Mouse (Mus musculus): ENCODE measurements at regions not wholly inside any gene's neighbourhood (a gene's known extent, or its start where the extent isn't known, plus 50 kb on each side); places are given as distances from the start of the nearest gene placed in this dataset.

DNA sequence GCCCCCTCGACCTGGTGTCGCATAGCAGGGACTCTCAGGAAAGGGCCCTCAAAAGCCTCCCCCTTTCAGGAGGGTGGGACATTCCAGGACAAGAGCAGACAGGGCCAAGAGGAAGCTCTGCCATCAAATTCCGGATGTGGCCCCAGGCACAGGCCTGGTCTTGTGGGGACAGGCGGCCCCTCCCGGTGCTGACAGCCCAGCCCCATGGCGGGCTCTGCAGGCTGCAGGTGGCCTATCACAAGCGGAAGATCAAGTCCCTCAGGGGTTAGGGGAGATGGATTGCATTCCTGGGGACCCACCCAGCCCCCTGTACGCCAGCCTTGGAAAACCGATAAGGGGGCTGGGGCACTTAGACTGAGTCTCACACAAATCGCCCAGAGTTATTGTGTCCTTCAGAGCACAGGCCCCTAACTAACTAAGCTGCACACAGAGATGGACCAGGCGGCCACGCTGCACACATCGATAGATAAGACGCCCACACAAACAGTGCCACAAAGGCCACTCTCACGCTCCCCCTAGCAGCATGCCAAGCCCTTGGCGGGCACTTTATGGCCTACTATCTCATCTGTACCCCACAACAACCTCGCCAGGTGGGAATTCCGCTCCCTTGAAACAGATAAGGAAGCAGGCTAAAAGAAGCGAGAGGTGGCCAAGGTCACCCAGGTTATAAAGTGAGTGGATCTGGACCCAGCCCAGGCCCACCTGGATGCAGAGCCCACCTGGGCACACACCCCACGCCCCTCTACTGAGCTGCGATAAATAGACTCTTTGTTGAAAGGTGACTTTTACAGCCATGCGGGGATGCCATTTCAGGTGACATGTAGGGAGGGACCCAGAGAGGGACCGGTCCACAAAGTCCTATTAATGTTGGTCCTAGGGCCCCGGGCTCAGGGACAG, 55.5 kb downstream of the Gm5294 start:
- no peak for DNase-seq

DNA sequence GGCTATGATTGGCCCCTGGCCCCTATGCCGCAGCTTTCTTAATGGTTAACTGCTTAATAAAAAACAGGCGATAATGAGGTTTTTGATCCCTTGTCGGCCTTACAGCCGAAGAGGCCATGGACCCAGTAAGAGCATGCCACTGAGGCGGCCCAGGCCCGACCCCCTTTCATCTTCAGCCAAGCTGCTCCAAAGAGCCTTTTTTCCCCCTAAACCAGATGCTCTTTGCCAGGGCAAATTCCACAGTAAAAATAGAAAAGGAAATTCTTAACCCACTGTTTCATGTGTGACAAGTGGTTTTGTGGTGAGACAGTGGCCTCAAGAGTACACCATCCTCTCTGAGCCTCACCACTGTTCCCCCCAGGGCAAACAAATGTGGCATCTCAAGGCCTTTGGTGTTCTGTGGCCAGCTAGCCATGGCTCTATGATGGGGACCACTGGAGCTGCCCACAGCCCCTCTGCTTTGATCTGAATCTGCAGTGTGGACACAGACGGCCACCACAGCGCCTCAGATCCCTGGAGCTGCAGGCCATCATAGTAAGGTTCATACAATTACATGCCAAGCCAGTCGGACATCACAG, 61.9 kb downstream of the Gm5294 start:
- DNase-seq, result no peak

DNA sequence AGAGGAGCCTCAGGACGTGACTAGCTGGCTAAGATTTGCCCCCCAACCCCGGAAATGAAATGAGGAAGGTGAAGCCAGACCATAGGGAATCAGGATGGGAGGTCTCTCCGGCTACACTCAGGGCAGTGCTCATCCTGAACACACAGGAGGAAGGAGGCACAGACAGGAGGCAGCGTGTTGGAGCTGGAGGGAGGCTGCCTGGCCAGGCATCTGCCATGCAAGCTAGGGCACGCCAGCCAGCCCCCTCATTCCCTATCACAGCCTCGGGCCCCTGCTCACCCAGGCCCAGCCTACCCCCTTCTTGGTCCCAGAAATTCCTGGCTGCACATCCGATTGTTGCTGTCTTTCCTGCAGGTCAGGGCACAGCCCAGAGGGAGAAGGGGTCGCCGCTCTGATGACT, 63.7 kb downstream of the Gm5294 start:
- DNase-seq, result no peak

DNA sequence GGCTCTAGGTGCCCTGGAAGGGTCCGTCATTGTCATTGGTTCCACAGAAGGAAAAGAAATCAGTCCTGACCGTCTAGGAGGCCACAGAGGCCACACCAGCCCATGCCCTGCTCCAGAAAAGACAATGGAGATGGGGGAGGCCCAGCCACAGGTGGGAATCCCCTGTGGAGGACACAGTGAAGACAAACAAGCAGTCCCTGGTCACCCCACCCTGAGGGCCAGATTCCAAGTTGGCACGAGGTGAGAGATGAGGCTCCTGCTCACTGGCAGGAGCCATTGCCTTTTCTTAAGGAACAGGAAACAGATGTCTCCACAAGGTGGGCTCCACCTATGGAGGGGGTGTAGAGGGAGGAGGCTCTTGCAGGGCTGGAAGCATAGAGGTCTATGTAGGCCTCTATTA, 66.0 kb downstream of the Gm5294 start:
- no peak for DNase-seq

DNA sequence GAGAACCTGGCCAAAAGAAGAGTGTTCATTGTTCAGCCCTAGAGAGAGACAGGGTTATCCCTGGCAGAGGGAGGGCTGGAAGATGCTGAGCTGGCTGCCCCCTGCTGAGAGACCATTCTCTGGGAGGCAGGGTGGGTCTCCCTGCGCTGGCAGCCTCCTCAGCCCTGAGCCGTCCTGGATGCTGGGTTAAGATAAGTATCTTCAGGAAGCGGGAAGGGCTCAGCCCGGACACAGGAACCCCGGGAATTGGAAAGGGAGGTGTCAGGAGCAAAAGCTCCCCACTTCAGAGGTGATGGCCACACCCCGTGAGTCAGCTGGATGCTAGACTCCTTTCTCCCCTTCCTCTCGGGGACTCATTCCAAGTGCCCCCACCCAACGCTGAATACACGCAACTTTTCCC, 68.9 kb downstream of the Gm5294 start:
- DNase-seq, result no peak

DNA sequence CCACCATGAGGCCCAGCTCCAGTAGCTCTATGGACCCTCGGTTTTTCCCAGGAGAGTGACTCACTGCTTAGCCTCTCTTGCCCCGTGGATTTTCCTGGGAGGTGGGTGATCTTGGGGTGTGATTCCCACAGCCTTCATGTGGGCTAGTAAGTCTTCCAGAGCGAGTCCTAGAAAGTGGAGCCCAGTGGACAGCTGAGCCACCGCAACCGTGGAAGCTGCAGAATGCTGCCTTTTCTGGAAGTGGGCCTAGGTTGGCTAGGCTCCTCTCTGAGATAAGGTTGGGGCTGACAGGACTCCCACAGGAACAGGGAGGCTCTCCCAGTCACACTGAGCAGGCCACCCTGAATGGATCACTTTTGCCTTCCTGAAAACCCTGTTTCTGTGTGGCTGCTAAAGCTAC, 69.9 kb downstream of the Gm5294 start:
- peak; percentile 75 for DNase-seq

DNA sequence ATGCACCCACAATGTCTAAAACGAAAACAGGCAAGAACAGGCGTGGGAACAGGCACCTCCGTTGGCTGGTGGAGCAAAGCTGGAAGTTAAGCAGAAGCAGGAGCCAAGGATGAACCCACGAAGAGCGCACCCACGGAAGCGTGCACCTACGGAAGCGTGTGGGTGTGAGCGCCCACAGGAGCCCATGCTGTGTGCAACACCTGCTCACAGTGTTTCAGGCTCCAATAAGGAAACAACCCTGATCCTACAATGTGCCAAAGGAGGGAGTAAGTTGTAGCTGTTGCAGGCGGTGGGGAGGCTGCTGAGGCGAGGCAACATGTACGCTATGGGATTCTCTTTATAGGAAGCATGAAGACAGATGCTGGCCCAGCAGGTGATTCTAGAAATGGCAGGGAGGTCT, 74.6 kb downstream of the Gm5294 start:
- DNase-seq, result no peak

DNA sequence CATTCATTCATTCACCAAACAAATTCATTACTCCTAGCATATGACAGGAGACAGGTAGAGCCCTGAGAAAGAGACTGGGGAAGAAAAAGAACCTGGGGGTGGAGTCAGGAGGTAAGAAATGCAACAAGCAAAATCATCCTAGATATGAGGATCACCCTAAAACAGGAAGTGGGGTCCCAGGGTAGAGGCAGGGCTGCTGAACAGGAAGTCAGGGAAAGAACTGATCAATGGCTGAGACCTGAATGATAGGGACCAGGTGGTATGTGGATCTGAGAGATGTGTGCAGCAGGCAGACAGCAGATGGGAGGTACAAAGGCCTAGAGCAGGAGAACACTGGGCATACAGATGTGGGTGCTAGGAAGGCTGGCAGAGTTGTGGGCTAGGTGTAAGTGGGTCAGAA, 77.4 kb downstream of the Gm5294 start:
- no peak for DNase-seq

DNA sequence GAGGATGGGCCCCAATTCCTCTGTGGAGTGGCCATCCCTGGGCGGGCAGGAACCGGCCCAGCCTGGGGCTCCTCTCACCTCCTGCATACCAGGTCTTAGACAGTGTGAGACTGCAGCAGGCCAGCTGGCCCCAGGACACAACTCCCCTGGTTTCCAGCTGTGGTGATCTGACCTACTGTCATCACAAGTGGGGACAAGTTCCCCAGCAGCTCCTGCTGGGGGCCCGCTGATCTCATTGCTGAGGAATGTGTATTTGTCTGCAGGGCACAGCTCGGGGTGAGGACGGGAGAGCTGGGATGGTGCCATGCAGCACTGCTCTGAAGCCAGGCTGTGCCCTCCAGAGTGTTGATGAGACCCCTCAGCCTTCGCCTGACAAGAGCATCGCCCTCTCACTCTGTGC, 78.6 kb downstream of the Gm5294 start:
- DNase-seq, result peak; percentile 73

DNA sequence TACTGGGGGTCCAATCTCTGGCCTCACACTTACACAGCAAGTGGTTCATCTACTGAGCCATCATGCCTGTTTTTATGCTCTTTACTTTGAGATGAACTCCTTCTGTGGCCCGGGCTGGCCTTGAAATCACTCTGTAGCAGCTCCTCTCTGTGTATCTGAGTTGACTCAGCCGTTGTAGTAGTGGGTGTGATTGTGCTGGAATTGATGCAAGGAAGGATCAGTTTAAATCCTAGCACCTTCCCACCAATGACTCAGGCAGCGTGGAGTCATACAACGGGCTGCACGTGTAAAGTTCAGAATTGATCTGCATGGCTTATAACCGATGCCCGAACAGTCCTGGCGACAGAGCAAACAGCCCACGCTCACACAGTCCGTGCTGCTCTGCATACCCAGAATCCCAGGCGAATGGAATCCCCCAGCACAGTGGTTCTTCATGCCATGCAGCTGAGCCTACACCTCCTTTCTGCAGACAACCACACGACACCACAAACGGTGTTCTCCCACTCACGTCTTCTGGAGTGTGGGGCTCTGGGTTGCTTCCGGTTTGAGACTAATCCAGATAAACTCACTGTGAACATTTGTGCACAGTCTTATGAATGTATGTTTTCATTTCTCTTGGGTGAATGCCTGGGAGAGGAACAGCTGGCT, 81.2 kb downstream of the Gm5294 start:
- DNase-seq, result no peak

DNA sequence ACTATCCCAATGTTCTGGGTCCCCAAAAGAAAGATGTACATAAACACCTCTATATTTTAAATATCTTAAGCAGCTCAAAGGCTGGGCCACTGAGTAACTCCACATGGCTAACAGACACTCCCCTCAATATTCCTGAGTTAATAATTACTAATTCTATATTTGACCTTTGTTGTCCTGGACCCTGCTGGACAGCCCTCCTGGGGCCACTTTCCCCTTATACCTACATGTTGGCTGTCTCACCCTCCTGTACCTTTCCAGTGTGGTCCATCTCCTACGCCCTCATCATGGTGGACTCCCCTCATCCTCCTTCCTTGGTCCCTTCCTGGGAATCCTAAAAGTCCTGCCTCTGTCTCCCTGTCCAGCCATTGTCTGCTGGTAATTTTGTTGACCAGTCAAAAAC, 82.4 kb downstream of the Gm5294 start:
- no peak for DNase-seq

DNA sequence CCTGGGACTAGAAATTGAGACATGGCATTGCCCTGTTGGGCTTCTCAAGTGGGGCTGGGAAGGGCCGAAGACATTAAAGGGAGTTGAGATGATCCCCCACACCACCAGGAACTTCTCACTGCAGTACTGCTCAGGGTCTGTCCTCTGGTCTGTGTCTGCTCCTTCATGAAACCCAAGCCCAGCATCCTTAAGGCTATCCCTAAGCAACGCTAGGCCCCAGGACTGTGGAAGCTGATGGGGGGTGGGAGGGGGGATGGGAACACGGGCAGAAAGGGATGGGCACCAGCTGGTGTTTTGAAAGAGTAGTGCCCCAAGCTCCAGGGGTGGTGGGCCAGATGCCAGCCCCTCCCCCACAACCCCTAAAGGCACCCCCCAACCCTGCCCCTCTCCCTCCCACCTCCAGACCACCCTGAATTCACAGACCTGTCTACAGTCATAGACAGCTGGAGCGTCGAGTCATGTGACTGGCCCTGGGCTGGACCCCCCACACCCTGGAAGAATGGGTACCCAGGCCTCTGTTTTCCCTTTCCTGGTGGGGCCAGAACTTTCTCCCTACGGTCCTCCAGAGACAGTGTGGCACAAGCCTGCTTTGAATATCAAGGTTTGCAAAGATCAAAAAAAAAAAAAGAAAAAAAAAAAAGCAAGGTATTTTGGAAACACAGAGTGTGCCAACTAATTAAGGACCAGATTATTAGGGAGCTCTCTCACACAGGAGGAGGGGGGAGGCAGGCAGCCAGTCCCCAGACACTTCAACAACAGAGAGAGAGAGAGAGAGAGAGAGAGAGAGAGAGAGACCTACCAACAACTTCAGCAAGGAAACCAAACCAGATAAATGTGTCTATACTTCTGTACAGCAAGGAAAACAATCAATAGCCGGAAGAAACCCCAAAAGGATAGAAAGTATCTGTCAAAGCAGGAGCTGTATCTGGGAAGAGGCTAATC, 85.1 kb downstream of the Pdgfa start:
- DNase-seq, result no peak

DNA sequence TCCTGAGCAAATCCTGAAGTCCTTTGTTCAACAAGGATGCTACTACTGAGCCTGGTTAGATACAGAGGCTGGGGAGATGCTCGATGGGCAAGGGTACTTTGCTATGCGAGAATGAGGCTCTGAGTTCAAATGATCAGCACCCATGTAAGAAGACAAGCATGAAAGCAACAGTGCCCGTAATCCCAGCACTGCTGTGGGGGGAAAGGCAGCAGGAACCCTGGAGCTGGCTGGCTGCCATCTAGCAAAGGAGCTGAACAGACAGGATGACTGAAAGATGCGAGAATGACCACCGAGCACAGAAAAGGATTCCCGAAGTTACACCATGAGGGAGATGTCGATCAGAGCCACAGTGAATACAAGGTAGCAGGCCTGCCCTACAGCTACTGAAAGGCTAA, 84.5 kb downstream of the Pdgfa start:
- DNase-seq, result peak; percentile 36

DNA sequence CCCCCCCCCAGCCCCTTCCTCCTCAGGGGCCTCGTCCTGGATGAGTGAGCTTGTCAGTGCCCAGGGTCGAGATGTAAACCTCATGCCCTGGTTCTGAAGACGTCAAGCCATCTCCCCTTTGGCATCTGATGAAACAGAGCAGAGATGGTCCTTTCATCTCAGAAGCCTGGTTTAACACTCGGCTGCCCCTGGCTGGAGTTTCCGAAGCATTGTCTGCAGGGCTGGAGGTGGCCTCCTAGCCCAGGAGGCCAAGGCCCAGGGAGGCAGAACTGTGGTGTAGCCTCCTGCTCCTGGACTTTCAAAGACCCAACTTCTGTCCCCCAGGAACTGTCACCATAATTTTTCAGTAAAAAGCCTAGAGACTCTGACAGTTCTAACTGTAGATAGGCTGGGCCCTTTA, 82.1 kb downstream of the Pdgfa start:
- DNase-seq, result no peak

DNA sequence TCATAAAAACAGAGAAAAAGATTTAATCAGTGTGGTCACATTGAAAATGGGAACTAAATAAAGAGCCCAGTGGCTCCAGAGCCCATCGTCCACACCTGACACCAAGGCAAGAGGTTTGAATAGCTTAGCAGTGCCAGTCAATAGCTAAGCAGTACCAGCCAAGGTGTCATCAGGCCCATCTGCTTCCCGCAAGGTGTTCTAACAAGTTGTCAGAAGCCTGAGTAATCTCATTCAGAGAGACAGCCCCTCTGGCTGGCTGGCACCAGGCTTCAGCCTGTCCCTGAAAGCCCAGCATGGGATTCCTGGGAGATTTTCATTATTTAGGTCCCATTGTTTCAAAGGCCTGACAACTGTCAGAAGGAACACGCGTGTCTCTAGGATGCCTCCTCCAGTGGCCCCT, 81.7 kb downstream of the Pdgfa start:
- no peak for DNase-seq

DNA sequence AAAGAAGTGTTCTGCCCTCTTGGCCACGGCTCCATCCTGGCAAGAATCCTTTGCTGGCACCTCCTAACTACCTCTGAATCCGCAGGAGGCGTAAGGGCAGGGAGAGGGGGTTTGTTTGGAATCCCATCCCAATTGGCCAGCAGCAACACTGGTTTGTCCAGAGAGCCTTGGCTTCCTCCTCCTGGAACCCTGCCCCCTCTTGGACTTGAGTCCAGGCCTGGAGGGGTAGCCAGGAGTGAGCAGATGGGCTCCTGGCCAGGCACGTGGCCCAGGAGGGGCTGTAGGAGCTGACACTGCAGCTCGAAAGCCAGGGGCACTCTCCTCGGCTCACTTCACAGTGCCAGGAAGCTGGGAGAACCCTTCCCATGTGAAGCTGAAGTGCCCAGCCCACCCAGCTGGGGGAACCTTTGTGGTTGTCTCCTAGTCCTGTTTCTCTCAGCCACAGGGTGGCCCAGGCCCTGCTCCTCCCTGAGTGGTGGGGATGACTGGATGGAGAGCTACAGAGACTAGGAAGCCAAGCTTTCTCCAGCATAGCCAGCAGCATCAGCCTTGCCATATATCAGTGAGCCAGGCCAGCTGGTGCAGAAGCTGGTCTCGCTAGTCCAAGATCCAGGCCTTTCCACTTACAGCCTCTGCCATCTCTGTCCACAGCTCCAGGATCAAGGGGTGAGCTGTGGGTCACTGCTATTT, 76.9 kb downstream of the Pdgfa start:
- peak; percentile 76 for DNase-seq

DNA sequence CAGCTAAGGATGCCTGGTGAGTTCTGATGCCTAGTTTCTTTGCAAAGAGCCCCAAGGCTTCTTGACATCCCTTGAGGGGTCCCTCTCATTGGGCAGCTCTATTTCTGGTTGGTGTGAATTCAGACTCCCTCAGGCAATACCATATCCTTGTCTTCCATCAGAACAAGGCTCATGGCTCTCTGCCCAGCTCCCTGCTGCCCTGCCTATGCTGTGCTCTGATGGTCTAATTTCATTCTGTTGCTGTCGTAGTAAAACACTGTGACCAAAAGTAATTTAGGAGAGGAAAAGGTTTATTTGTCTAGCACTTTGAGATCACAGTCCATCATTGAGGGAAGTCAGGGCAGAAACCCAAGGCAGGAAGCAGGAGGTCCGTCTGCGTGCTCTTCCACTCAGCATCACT, 75.1 kb downstream of the Pdgfa start:
- DNase-seq, result no peak
